Mouse (Mus musculus) lung, adult 2 months (tissue): Measurements from ENCODE around the gene Ppp1r12b. TPM values are rescaled to one million over a fixed set of nuclear protein-coding genes. Genes with fewer than 3 reads are reported as not detected.

Experiments
- DNase-seq: peaks from one replicate; pipeline ENCODE4 v3.0.0; 2022
- H3K4me1 ChIP-seq: fragments of 200-500 bp; 2 replicates; pipeline ENCODE4 v1.6.1; 2011; ENCODE audit warnings: low read length; ENCODE audit not compliant: control insufficient read depth, insufficient read depth
- H3K4me3 ChIP-seq: fragments of 200-500 bp; replicated peaks from 2 replicates; pipeline ENCODE3; 2011; ENCODE audit warnings: low read depth, mild to moderate bottlenecking, control low read depth, low read length; ENCODE audit errors: extremely low read depth
- CTCF ChIP-seq: fragments of 200-500 bp; IDR thresholded peaks from 2 replicates; pipeline ENCODE4 v1.5.1; 2011; ENCODE audit warnings: mild to moderate bottlenecking, low read length, control low read depth; ENCODE audit not compliant: insufficient read depth
- POLR2A ChIP-seq: fragments of 200-500 bp; IDR thresholded peaks from 2 replicates; pipeline ENCODE4 v1.6.1; 2011; ENCODE audit warnings: low read depth, mild to moderate bottlenecking, control low read depth, low read length, borderline replicate concordance; ENCODE audit errors: extremely low read depth
- WGBS: fragments of 180-500 bp; shearing (Covaris S2); methylation state at CpG from one replicate; pipeline ENCODE4 v1.1.7; 2018; 5-methylcytosine and 5-hydroxymethylcytosine counted together
- polyA plus RNA-seq: library from polyadenylated mRNA; depleted of rRNA; stranded (reverse); fragments of >200 nt; gene quantifications from 2 replicates; pipeline ENCODE4 v1.2.3, GENCODE M21; 2012

Ppp1r12b gene
- polyA plus RNA-seq, 1 experiment = 18.6 TPM

DNA sequence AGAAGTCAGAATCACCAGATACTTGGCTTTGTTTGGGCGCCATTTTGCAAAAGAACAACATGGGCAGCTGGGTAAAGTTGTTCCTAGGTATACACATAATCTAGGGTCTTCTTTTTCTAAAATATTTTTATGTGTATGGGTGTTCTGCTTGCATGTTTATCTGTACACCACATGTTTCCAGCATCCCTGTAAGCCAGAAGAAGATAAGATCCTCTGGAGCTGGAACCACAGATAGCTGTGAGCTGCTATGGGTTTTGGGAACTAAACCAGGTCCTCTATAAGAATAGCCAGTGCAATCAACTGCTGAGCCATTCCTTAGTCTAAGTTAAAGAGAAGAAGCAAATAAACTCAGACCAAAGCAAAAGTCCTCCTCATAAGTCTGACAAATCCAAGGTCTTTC is 138.6 kb downstream of the Ppp1r12b start:
- DNase-seq = no peak
- no peak overlapping the region for H3K4me3 ChIP-seq
- no peaks in the 10 kb centered on the region for H3K4me1 ChIP-seq
- TF ChIP-seq CTCF = no peak
- TF ChIP-seq POLR2A = no peak
- 81% methylated on average over 1 of the region's 1 CpGs for WGBS

GRCm38 (mm10) chr1:134816617-134817016 is 139.1 kb downstream of the Ppp1r12b start:
- H3K4me3 ChIP-seq = no peak overlapping the region
- DNase-seq = peak; percentile 72
- no peaks in the 10 kb centered on the region for H3K4me1 ChIP-seq
- TF ChIP-seq CTCF (no peak), POLR2A (no peak)
- WGBS = 17% methylated on average over 6 of the region's 6 CpGs

DNA sequence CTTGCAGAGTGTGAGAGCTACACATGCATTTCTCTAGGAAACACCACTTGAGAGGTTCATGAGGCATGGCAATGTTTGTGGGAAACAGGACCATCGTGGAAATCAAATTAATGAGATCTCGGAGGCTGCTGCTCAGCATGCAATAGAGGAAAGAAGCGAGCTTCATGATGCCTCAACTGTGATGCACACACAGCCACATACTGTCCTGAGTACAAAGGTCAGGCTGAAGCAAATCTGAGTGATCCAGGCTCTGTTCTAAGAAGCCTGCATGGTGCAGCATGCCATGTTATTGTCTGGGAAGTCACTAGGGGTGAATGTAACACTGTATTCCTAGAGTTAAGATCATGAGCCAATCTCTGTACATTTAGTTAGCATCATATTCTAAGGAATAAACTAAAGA is 140.0 kb downstream of the Ppp1r12b start:
- no peak for DNase-seq
- no peak overlapping the region for H3K4me3 ChIP-seq
- no peaks in the 10 kb centered on the region for H3K4me1 ChIP-seq
- TF ChIP-seq POLR2A = no peak
- TF ChIP-seq CTCF = no peak
- 88% methylated on average over 3 of the region's 3 CpGs for WGBS

- no peak for DNase-seq
- TF ChIP-seq POLR2A = no peak
- no peak for TF ChIP-seq CTCF
- Histone ChIP-seq H3K4me1 (peaks cover 12% of the 10 kb centered on the region), H3K4me3 (no peak overlapping the region)
- 79% methylated on average over 9 of the region's 9 CpGs for WGBS
Measured at GRCm38 (mm10) chr1:134805471-134805870, 150.3 kb downstream of the Ppp1r12b start.

DNA sequence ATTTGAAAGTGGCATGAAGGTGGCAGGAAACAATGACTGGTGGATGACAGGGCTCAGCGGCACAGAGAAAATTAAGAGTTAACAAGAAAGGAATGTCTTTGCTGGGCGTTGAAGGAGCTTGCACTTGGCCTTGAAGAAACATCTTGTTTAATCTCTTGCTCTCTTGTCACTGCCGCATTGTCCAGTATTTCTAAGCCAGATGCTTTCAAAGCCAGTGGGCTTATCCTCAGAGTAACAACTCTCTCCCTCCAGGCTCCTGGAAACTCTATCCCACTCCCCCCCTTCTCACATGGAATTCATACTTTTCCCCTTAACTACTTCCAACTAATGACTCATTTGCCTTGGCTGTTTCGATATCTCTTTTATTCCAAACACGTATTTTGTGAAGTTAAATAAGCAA is 151.4 kb downstream of the Ppp1r12b start:
- WGBS = 20% methylated on average over 5 of the region's 5 CpGs
- TF ChIP-seq POLR2A (no peak), CTCF (no peak)
- DNase-seq = peak; percentile 25
- Histone ChIP-seq H3K4me1 (peaks cover 12% of the 10 kb centered on the region), H3K4me3 (no peak overlapping the region)

DNA sequence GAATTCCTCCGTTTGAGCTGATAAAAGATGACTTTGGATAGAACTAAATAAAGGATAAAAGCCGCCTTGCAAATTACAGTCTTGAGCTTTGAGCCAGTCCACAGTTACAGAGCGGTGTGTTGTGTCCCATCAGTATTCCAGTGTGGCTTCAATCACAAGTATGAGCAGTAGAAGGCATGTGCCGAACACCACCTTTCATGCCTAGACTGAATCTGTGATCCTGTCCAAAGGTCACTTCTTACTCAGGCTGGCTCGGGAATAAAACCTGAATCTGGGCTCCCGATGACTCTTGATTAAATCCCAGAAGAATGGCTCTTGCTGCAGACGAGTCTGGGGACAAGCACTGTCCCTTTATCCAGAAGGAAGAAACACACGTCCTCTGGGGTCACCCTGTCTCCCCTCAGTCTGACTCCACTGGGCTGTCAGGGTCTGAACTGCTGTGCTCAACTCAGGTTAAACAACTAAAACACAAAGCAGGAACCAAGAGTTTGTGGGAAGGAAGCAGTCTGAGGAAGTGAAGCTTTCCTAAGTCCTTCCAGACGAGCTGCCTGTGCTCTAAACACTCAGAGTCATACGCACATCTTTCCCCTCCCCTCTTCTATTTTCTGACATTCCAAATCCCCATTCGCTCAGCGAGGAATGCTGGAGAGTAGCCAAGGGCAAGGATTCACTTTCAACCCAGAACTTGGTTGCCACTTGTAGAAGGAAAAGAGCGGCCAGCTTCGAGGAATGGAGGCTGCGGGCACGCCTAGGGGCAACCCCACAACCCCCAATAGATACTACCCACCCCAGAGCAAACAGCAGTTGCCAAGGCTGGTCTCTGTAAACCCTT is 152.2 kb downstream of the Ppp1r12b start:
- TF ChIP-seq POLR2A = peak; percentile 36; the same call in 1 of the 2 replicates
- TF ChIP-seq CTCF = no peak
- whole genome bisulfite sequencing = 22% methylated on average over 16 of the region's 16 CpGs
- peaks cover 12% of the 10 kb centered on the region for H3K4me1 ChIP-seq
- H3K4me3 ChIP-seq = peak overlapping the region; percentile 64
- DNase-seq = peak; percentile 66

- peak overlapping the region; percentile 47 for H3K4me3 ChIP-seq
- 67% methylated on average over 7 of the region's 7 CpGs for WGBS
- DNase-seq = no peak
- peaks cover 12% of the 10 kb centered on the region for H3K4me1 ChIP-seq
- TF ChIP-seq POLR2A = peak; percentile 2; the same call in 1 of the 2 replicates
- TF ChIP-seq CTCF = no peak
Measured at GRCm38 (mm10) chr1:134801758-134802157, 154.0 kb downstream of the Ppp1r12b start.

- Histone ChIP-seq H3K4me1 (peaks cover 3% of the 10 kb centered on the region; the same call in 1 of the 2 replicates), H3K4me3 (no peak overlapping the region)
- 77% methylated on average over 3 of the region's 3 CpGs for WGBS
- TF ChIP-seq POLR2A (no peak), CTCF (no peak)
- no peak for DNase-seq
Measured at GRCm38 (mm10) chr1:134796536-134796935, 159.2 kb downstream of the Ppp1r12b start.

GRCm38 (mm10) chr1:134796076-134796475 is 159.7 kb downstream of the Ppp1r12b start:
- H3K4me3 ChIP-seq = no peak overlapping the region
- H3K4me1 ChIP-seq = peaks cover 3% of the 10 kb centered on the region; the same call in 1 of the 2 replicates
- TF ChIP-seq POLR2A (no peak), CTCF (no peak)
- WGBS = 97% methylated on average over 1 of the region's 1 CpGs
- DNase-seq = no peak

DNA sequence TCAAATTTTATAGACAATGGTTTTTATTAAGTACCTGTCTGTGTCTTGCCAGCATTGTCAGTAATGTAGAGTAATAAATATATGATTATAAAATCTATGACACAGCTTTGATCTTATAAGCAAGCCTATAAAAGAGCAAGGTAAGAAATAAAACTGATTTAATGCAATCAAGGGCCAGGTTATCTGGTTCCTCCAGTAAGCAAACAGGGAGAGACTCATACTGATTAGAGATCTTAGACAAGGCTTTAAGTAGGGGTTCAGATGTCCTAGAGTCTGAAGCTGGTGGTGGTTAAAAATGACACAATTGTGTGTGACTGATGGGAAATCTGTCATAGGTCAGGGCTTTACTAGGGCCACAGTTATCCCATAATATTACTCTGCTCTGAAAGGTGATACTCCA is 164.3 kb downstream of the Ppp1r12b start:
- TF ChIP-seq CTCF (no peak), POLR2A (no peak)
- no peaks in the 10 kb centered on the region for H3K4me1 ChIP-seq
- no peak for DNase-seq
- no peak overlapping the region for H3K4me3 ChIP-seq
